In genomic region chr7:101679591-101679990, GRCm38 (mm10) we compare ENCODE assay signal across 9 mouse cellular contexts. TPM values are rescaled to one million over a fixed set of nuclear protein-coding genes. Genes with fewer than 3 reads are reported as not detected.
DNase-seq lines count a peak whose midpoint lies in the region; ATAC-seq lines count a peak whose summit lies in the region.
"Had no signal": no experiment of that assay in that cellular context is flagged by ENCODE, and none has a peak within 500 bp of the region (broad histone marks: within the 10 kb centered on the region; RNA-seq: fewer than 3 reads in every experiment).

No protein-coding gene starts in this region.

- H3K36me3 ChIP-seq in hindbrain, embryonic 14.5 days (replicated peaks; ENCODE audit: control insufficient read depth, insufficient read depth) = no peaks in the 10 kb centered on the region
- H3K36me3 ChIP-seq: limb, embryonic 15.5 days had no signal

- H3K27ac ChIP-seq in hindbrain, embryonic 14.5 days = no peak overlapping the region
- H3K27ac ChIP-seq: limb, embryonic 15.5 days had no signal

- H3K4me2 ChIP-seq in hindbrain, embryonic 14.5 days (replicated peaks) = no peak overlapping the region
- H3K4me2 ChIP-seq: limb, embryonic 15.5 days had no signal

- no peak overlapping the region for H3K9ac ChIP-seq in hindbrain, embryonic 14.5 days
- H3K9ac ChIP-seq: limb, embryonic 15.5 days had no signal

- H3K4me3 ChIP-seq in hindbrain, embryonic 14.5 days (replicated peaks; ENCODE audit: low read length) = no peak overlapping the region
- H3K4me3 ChIP-seq: limb, embryonic 15.5 days had no signal

- H3K27me3 ChIP-seq in hindbrain, embryonic 14.5 days (ENCODE audit: control insufficient read depth, insufficient read depth, low read length) = no peaks in the 10 kb centered on the region
- H3K27me3 ChIP-seq: limb, embryonic 15.5 days had no signal

- peak; percentile 86 for DNase-seq in MN1 (ENCODE audit: low spot score)
- DNase-seq in cerebellum, postnatal 14 days = peak; percentile 89 to 92
- peak; percentile 67 to 84 for DNase-seq in frontal cortex, postnatal 36 days (ENCODE audit: low spot score in 2 of 2)
- DNase-seq in hindbrain, embryonic 14.5 days (ENCODE audit: low spot score) = peak; percentile 73
- peak; percentile 73 to 79 for DNase-seq in layer of hippocampus, postnatal 14 days (ENCODE audit: low spot score in 2 of 2)
- DNase-seq in lung, postnatal 14 days = peak; percentile 84
- peak; percentile 83 for DNase-seq in retina, embryonic 14.5 days (ENCODE audit: low spot score)
- DNase-seq in thymus, postnatal 25 days = peak; percentile 77

- 8% methylated on average over 7 of the region's 7 CpGs for WGBS in hindbrain, embryonic 14.5 days

- H3K4me1 ChIP-seq in hindbrain, embryonic 14.5 days (replicated peaks; ENCODE audit: control insufficient read depth, insufficient read depth, low read length) = peaks cover 31% of the 10 kb centered on the region

- H3K9me3 ChIP-seq in hindbrain, embryonic 14.5 days (ENCODE audit: control insufficient read depth, low read length) = no peaks in the 10 kb centered on the region
- H3K9me3 ChIP-seq: limb, embryonic 15.5 days had no signal

- peak; percentile 86 for ATAC-seq in hindbrain, embryonic 14.5 days (ENCODE audit: low FRiP score)

RNA-seq across cellular contexts. Expression of gene Clpb, which starts 16.2 kb away (rescaled TPM):
- 33.0 and 39.8 TPM in 2 replicates for polyA plus RNA-seq in hindbrain, embryonic 14.5 days (2014; fragmentation: Nextera tagmentation; extraction: Ambion mirVana)
- total RNA-seq in layer of hippocampus, postnatal 14 days (2021) = 10 to 100 TPM; 43.7 to 46.5 TPM
